Mouse (Mus musculus) embryonic fibroblast, embryonic 13.5 days (primary cell): Measurements from ENCODE around the gene Prpf31. TPM values are rescaled to one million over a fixed set of nuclear protein-coding genes. Genes with fewer than 3 reads are reported as not detected.

Experiments used
- H3K27ac ChIP-seq: 2 replicates; pipeline ENCODE4 v1.5.1; 2012; ENCODE audit warnings: low read length, control low read depth, inconsistent platforms; ENCODE audit not compliant: insufficient read depth
- H3K4me1 ChIP-seq: 2 replicates; pipeline ENCODE4 v1.6.1; 2011; ENCODE audit warnings: low read length; ENCODE audit not compliant: control insufficient read depth, insufficient read depth
- H3K4me3 ChIP-seq: 2 replicates; pipeline ENCODE4 v1.5.1; 2011; ENCODE audit warnings: mild to moderate bottlenecking, control low read depth, low read length; ENCODE audit not compliant: insufficient read depth
- CTCF ChIP-seq: IDR thresholded peaks from 2 replicates; pipeline ENCODE4 v1.5.1; 2011; ENCODE audit warnings: mild to moderate bottlenecking, control low read depth, low read length, moderate library complexity, borderline replicate concordance; ENCODE audit not compliant: insufficient read depth
- POLR2A ChIP-seq: IDR thresholded peaks from 2 replicates; pipeline ENCODE4 v1.6.1; 2011; ENCODE audit warnings: low read depth, mild to moderate bottlenecking, control low read depth, low read length, moderate library complexity
- polyA plus RNA-seq: library from polyadenylated mRNA; stranded (reverse); fragments of >200 nt; gene quantifications from 2 replicates; pipeline ENCODE4 v1.2.4, GENCODE M21; 2011; ENCODE audit warnings: low read depth; ENCODE audit not compliant: missing spikeins, insufficient read length

The Prpf31 gene
- polyA plus RNA-seq, 1 experiment: 42.2 TPM

GRCm38 (mm10) chr7:3617242-3617995 lies 12.4 kb upstream of the Prpf31 start, which contains the start of gene Ndufa3:
TSS of gene Ndufa3 (plus strand) at chr7:3617373.
- H3K27ac ChIP-seq: peak within 1 kb of the TSS; percentile 48
- H3K4me3 ChIP-seq: peak within 1 kb of the TSS; percentile 78
- H3K4me1 ChIP-seq: no peaks in the 10 kb centered on the region
- TF ChIP-seq CTCF (no peak), POLR2A (peak; percentile 78)

GRCm38 (mm10) chr7:3629030-3629429 lies 755 bp upstream of the Prpf31 start:
- TF ChIP-seq CTCF (no peak), POLR2A (no peak)
- peaks cover 8% of the 10 kb centered on the region; the same call in 1 of the 2 replicates for H3K4me1 ChIP-seq
- H3K4me3 ChIP-seq: peak overlapping the region; percentile 64
- no peak overlapping the region for H3K27ac ChIP-seq

- H3K4me1 ChIP-seq: peaks cover 8% of the 10 kb centered on the region; the same call in 1 of the 2 replicates
- H3K27ac ChIP-seq: no peak overlapping the region
- H3K4me3 ChIP-seq: peak overlapping the region; percentile 64
- TF ChIP-seq CTCF: no peak
- no peak for TF ChIP-seq POLR2A
Measured at GRCm38 (mm10) chr7:3630478-3630815, 662 bp downstream of the Prpf31 start.

- no peak overlapping the region for H3K4me3 ChIP-seq
- no peak overlapping the region for H3K27ac ChIP-seq
- TF ChIP-seq POLR2A (no peak), CTCF (no peak)
- peaks cover 12% of the 10 kb centered on the region for H3K4me1 ChIP-seq
Measured at GRCm38 (mm10) chr7:3643412-3643811, 13.6 kb downstream of the Prpf31 start.

- TF ChIP-seq CTCF (no peak), POLR2A (no peak)
- H3K4me3 ChIP-seq: peak overlapping the region; percentile 44
- H3K27ac ChIP-seq: no peak overlapping the region
- H3K4me1 ChIP-seq: peaks cover 14% of the 10 kb centered on the region
Measured at GRCm38 (mm10) chr7:3643843-3644242, 14.1 kb downstream of the Prpf31 start.

- Histone ChIP-seq H3K4me3 (peak overlapping the region; percentile 44), H3K4me1 (peaks cover 14% of the 10 kb centered on the region), H3K27ac (no peak overlapping the region)
- no peak for TF ChIP-seq CTCF
- TF ChIP-seq POLR2A: no peak
Measured at GRCm38 (mm10) chr7:3644348-3644671, 14.5 kb downstream of the Prpf31 start.

- Histone ChIP-seq H3K27ac (peak within 1 kb of the TSS; percentile 94), H3K4me3 (peak within 1 kb of the TSS; percentile 58), H3K4me1 (peaks cover 14% of the 10 kb centered on the region)
- TF ChIP-seq POLR2A (peak; percentile 62), CTCF (no peak)
Measured at GRCm38 (mm10) chr7:3644672-3645487, 15.1 kb downstream of the Prpf31 start, which contains the start of gene Cnot3. TSS of gene Cnot3 (plus strand) at chr7:3645268.

- TF ChIP-seq CTCF: no peak
- no peak; the same call in 1 of the 2 replicates for TF ChIP-seq POLR2A
- Histone ChIP-seq H3K4me1 (peaks cover 14% of the 10 kb centered on the region), H3K27ac (peak overlapping the region; percentile 94), H3K4me3 (peak overlapping the region; percentile 58)
Measured at GRCm38 (mm10) chr7:3645488-3646025, 15.8 kb downstream of the Prpf31 start.

- peak overlapping the region; percentile 58 for H3K4me3 ChIP-seq
- H3K27ac ChIP-seq: no peak overlapping the region; the same call in 1 of the 2 replicates
- peaks cover 14% of the 10 kb centered on the region for H3K4me1 ChIP-seq
- TF ChIP-seq POLR2A (0 out of 2 replicates have a peak, but pooled peaks have one; percentile 41), CTCF (no peak)
Measured at GRCm38 (mm10) chr7:3646188-3646587, 16.4 kb downstream of the Prpf31 start.
